Mouse (Mus musculus): ENCODE measurements at regions not wholly inside any gene's neighbourhood (a gene's known extent, or its start where the extent isn't known, plus 50 kb on each side); places are given as distances from the start of the nearest gene placed in this dataset.

DNA sequence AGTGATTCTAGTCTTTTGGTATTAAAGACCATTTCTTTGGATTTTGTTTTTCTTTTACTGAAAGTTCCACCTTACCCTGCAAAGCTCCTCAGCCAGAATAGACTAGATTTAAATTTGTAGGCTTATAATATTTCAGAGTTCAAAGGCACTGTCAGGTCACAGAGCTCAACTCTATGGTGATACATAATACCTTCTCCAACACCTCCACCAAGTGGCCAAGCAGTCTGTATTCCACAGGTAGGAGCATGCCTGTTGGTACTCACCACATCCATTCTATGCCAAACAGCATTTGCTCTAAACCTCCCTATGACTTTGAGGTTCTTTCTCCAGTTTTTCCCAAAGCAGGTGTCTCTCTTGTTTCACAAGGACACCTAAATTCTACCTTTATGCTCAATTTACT is 1042.2 kb downstream of the Gsdmc2 start:
- DNase-seq (ENCODE audit: low spot score) (no peak), ATAC-seq (ENCODE audit: low read depth) (no peak)
- Histone ChIP-seq H3K4me1 (ENCODE audit: control insufficient read depth, insufficient read depth, low read length) (no peaks in the 10 kb centered on the region), H3K36me3 (ENCODE audit: control insufficient read depth, insufficient read depth, low read length) (no peaks in the 10 kb centered on the region), H3K4me2 (ENCODE audit: low read depth, low read length) (no peak overlapping the region), H3K4me3 (ENCODE audit: low read depth, low read length) (no peak overlapping the region), H3K9me3 (ENCODE audit: control insufficient read depth, low read length) (no peaks in the 10 kb centered on the region), H3K27ac (replicated peaks; ENCODE audit: low read depth, low read length) (no peak overlapping the region), H3K9ac (ENCODE audit: low read depth, low read length) (no peak overlapping the region), H3K27me3 (replicated peaks; ENCODE audit: control insufficient read depth, insufficient read depth, low read length) (no peaks in the 10 kb centered on the region)

DNA sequence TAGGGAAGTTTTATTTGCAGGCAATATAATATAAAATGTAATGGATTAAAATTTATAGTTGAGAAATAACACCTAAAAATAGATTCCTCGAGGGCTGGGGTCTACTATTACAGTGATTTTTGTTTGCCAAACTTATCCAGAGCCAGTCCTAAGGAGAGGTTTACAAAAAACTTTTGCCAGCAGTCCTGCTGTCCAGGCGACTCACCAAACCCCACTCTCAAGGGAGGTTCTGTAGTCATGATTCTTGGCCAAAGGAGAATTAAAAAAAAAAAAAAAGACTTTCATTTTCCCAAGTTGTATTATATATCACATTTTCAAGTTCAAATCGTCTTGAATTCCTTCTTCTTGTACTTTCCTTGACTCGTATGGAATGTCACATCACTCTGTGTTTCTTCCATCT is 1046.2 kb downstream of the Gsdmc2 start:
- DNase-seq (ENCODE audit: low spot score) = no peak
- H3K27ac ChIP-seq (replicated peaks; ENCODE audit: low read depth, low read length) = no peak overlapping the region
- H3K4me3 ChIP-seq (ENCODE audit: low read depth, low read length) = no peak overlapping the region
- H3K9ac ChIP-seq (ENCODE audit: low read depth, low read length) = no peak overlapping the region
- H3K36me3 ChIP-seq (ENCODE audit: control insufficient read depth, insufficient read depth, low read length) = no peaks in the 10 kb centered on the region
- no peaks in the 10 kb centered on the region for H3K4me1 ChIP-seq (ENCODE audit: control insufficient read depth, insufficient read depth, low read length)
- ATAC-seq (ENCODE audit: low read depth) = no peak
- H3K4me2 ChIP-seq (ENCODE audit: low read depth, low read length) = no peak overlapping the region
- 75% methylated on average over 4 of the region's 4 CpGs for WGBS
- H3K9me3 ChIP-seq (ENCODE audit: control insufficient read depth, low read length) = no peaks in the 10 kb centered on the region
- H3K27me3 ChIP-seq (replicated peaks; ENCODE audit: control insufficient read depth, insufficient read depth, low read length) = no peaks in the 10 kb centered on the region

DNA sequence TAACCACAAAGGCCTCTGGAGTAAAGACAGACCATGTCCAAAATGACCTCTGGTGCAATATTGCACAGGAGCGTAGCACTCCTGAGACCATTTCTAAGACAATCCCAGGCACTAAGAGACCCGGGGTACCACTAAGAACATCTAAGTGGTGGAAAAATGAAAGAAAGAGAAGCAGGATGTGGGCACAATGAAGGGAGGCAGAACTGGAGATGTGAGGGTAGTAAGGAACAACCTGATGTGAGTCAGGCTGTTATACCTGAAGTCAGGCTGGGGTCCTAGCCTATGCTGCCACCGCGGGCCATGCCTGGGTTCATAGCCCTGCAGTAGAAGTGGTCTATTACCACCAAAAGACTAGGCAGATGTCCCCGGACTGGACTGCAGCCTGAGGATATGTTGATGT is 1051.4 kb downstream of the Gsdmc2 start:
- no peak overlapping the region for H3K4me2 ChIP-seq (ENCODE audit: low read depth, low read length)
- DNase-seq (ENCODE audit: low spot score) = no peak
- no peaks in the 10 kb centered on the region for H3K36me3 ChIP-seq (ENCODE audit: control insufficient read depth, insufficient read depth, low read length)
- H3K27ac ChIP-seq (replicated peaks; ENCODE audit: low read depth, low read length) = no peak overlapping the region
- H3K9me3 ChIP-seq (ENCODE audit: control insufficient read depth, low read length) = no peaks in the 10 kb centered on the region
- no peaks in the 10 kb centered on the region for H3K27me3 ChIP-seq (replicated peaks; ENCODE audit: control insufficient read depth, insufficient read depth, low read length)
- WGBS = 91% methylated on average over 4 of the region's 5 CpGs
- no peak overlapping the region for H3K4me3 ChIP-seq (ENCODE audit: low read depth, low read length)
- H3K4me1 ChIP-seq (ENCODE audit: control insufficient read depth, insufficient read depth, low read length) = no peaks in the 10 kb centered on the region
- H3K9ac ChIP-seq (ENCODE audit: low read depth, low read length) = no peak overlapping the region
- no peak for ATAC-seq (ENCODE audit: low read depth)

DNA sequence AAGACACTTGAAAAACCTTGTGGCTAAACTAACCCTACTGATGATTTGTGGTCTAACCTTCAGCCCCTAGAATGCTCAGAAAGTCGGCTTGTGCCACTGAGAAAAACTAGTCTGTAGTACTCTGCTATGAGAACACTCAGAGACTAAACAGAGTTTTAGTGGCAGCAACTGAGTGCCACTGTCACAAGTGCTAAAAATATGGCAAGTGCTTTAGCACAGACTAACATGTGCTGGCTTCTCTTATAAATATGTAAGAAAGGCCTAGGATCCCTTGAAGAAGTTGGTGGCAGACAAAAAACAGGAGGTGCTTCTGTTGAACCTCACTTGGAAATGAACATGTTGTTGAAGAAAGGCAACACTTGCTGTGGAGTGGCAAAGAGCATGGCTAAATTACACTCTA is 1052.9 kb downstream of the Gsdmc2 start:
- DNase-seq (ENCODE audit: low spot score) (no peak), ATAC-seq (ENCODE audit: low read depth) (no peak)
- H3K9ac ChIP-seq (ENCODE audit: low read depth, low read length) = no peak overlapping the region
- no peaks in the 10 kb centered on the region for H3K9me3 ChIP-seq (ENCODE audit: control insufficient read depth, low read length)
- no peak overlapping the region for H3K4me3 ChIP-seq (ENCODE audit: low read depth, low read length)
- no peak overlapping the region for H3K4me2 ChIP-seq (ENCODE audit: low read depth, low read length)
- WGBS = 83% methylated on average over 1 of the region's 1 CpGs
- no peak overlapping the region for H3K27ac ChIP-seq (replicated peaks; ENCODE audit: low read depth, low read length)
- H3K36me3 ChIP-seq (ENCODE audit: control insufficient read depth, insufficient read depth, low read length) = no peaks in the 10 kb centered on the region
- H3K27me3 ChIP-seq (replicated peaks; ENCODE audit: control insufficient read depth, insufficient read depth, low read length) = no peaks in the 10 kb centered on the region
- H3K4me1 ChIP-seq (ENCODE audit: control insufficient read depth, insufficient read depth, low read length) = no peaks in the 10 kb centered on the region

DNA sequence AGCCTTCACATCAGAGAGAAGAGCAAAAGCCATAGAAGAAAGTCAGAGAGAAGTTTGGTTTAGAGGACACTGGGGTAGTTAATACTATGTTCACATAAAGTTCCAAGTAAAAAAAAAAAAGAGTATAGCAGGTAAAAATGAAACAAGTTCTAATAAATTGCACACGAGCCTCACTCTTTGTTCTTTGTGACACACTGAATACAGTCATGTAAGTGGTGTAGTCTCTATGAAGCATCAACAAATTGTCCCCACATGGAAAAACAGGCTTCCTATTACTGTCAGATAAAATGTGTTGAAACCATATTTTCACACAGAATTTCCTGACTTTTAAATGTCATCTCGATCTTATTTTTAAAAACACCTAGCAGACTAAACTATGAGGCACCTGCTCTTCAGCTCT is 1057.2 kb downstream of the Gsdmc2 start:
- no peaks in the 10 kb centered on the region for H3K36me3 ChIP-seq (ENCODE audit: control insufficient read depth, insufficient read depth, low read length)
- ATAC-seq (ENCODE audit: low read depth) (no peak), DNase-seq (ENCODE audit: low spot score) (no peak)
- no peaks in the 10 kb centered on the region for H3K27me3 ChIP-seq (replicated peaks; ENCODE audit: control insufficient read depth, insufficient read depth, low read length)
- H3K9me3 ChIP-seq (ENCODE audit: control insufficient read depth, low read length) = no peaks in the 10 kb centered on the region
- H3K4me1 ChIP-seq (ENCODE audit: control insufficient read depth, insufficient read depth, low read length) = no peaks in the 10 kb centered on the region
- no peak overlapping the region for H3K4me3 ChIP-seq (ENCODE audit: low read depth, low read length)
- no peak overlapping the region for H3K27ac ChIP-seq (replicated peaks; ENCODE audit: low read depth, low read length)
- H3K9ac ChIP-seq (ENCODE audit: low read depth, low read length) = no peak overlapping the region
- 86% methylated on average over 2 of the region's 2 CpGs for WGBS
- H3K4me2 ChIP-seq (ENCODE audit: low read depth, low read length) = no peak overlapping the region

DNA sequence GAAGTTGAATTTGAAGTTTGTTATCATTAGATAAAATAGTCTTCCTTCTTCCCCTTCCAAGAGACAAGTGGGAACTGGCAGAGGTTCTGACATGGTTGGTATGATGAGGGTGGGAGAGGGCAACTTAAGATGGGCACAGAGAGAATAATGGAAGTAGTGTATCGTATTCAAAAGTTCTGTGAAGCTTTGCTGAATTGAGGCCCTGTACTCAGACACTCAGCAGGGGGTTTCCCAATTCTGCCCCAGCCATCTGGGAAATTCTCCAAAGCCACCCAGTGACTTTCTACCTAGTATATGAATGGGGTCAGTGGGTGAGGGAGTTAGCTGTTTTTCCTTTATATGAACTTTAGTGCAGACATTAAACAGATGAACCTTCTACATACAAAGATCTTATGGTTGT is 1058.7 kb downstream of the Gsdmc2 start:
- Histone ChIP-seq H3K9me3 (ENCODE audit: control insufficient read depth, low read length) (no peaks in the 10 kb centered on the region), H3K27ac (replicated peaks; ENCODE audit: low read depth, low read length) (no peak overlapping the region), H3K4me3 (ENCODE audit: low read depth, low read length) (no peak overlapping the region), H3K4me1 (ENCODE audit: control insufficient read depth, insufficient read depth, low read length) (no peaks in the 10 kb centered on the region), H3K9ac (ENCODE audit: low read depth, low read length) (no peak overlapping the region), H3K27me3 (replicated peaks; ENCODE audit: control insufficient read depth, insufficient read depth, low read length) (no peaks in the 10 kb centered on the region), H3K4me2 (ENCODE audit: low read depth, low read length) (no peak overlapping the region), H3K36me3 (ENCODE audit: control insufficient read depth, insufficient read depth, low read length) (no peaks in the 10 kb centered on the region)
- DNase-seq (ENCODE audit: low spot score) (no peak), ATAC-seq (ENCODE audit: low read depth) (no peak)
- 59% methylated on average over 1 of the region's 1 CpGs for WGBS

DNA sequence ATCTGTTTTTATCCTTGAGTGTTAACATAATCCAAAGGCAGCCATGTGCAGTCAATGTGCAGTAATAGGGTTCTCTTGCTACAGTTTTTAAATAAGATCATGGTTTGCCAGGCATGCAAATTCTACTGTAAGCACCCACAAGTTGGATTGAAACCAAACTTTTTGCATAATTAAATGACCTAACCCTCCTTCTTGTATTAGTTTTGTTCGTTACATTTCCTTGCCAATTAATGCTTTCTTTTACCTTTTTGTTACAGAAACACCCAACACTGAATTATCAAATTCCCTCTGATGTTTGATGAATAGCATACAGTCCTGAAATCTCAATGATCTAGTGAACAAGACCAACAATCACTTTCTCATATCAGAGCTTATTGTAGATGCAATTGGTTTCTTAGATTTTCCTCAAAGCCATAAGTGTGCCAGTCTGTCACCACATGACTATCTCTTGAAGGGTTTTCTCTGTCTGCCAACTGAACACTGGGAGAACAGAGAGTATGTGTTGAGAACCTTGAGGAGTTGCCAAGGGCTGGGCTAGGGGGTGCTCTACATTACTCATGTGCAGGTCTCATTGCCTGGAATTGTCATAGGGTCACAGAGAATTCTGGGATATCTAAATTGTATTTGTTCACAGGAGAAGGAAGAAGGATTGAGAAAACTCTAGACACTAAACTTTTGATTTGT is 1060.4 kb downstream of the Gsdmc2 start:
- H3K27ac ChIP-seq (replicated peaks; ENCODE audit: low read depth, low read length) = no peak overlapping the region
- H3K4me1 ChIP-seq (ENCODE audit: control insufficient read depth, insufficient read depth, low read length) = no peaks in the 10 kb centered on the region
- H3K4me2 ChIP-seq (ENCODE audit: low read depth, low read length) = no peak overlapping the region
- no peak overlapping the region for H3K9ac ChIP-seq (ENCODE audit: low read depth, low read length)
- H3K9me3 ChIP-seq (ENCODE audit: control insufficient read depth, low read length) = no peaks in the 10 kb centered on the region
- H3K36me3 ChIP-seq (ENCODE audit: control insufficient read depth, insufficient read depth, low read length) = no peaks in the 10 kb centered on the region
- DNase-seq (ENCODE audit: low spot score) = no peak
- no peaks in the 10 kb centered on the region for H3K27me3 ChIP-seq (replicated peaks; ENCODE audit: control insufficient read depth, insufficient read depth, low read length)
- H3K4me3 ChIP-seq (ENCODE audit: low read depth, low read length) = no peak overlapping the region
- 76% methylated on average over 1 of the region's 1 CpGs for WGBS
- ATAC-seq (ENCODE audit: low read depth) = no peak

DNA sequence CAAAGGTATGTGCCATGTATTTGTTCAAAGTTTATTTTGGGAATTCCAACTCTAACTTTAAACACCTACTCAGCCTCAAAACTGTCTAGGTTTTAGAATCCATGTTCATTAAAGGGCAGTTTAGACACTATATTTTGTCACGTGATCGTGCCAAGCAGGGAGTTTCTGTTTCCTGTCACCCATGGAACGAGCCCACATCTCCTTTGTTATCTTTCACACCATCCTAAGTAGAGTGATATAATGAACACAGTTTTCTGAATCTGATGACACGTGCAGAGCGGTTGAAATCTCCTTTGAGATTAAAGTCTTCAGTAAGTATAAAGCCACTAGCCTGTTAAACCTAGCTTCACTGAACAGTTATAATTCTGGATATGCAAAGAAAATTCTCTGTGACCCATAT is 1066.1 kb downstream of the Gsdmc2 start:
- DNase-seq (ENCODE audit: low spot score) = no peak
- Histone ChIP-seq H3K9me3 (ENCODE audit: control insufficient read depth, low read length) (no peaks in the 10 kb centered on the region), H3K4me3 (ENCODE audit: low read depth, low read length) (no peak overlapping the region), H3K9ac (ENCODE audit: low read depth, low read length) (no peak overlapping the region), H3K27ac (replicated peaks; ENCODE audit: low read depth, low read length) (no peak overlapping the region), H3K36me3 (ENCODE audit: control insufficient read depth, insufficient read depth, low read length) (no peaks in the 10 kb centered on the region), H3K27me3 (replicated peaks; ENCODE audit: control insufficient read depth, insufficient read depth, low read length) (no peaks in the 10 kb centered on the region), H3K4me2 (ENCODE audit: low read depth, low read length) (no peak overlapping the region), H3K4me1 (ENCODE audit: control insufficient read depth, insufficient read depth, low read length) (no peaks in the 10 kb centered on the region)
- no peak for ATAC-seq (ENCODE audit: low read depth)
- WGBS = 80% methylated on average over 5 of the region's 5 CpGs

DNA sequence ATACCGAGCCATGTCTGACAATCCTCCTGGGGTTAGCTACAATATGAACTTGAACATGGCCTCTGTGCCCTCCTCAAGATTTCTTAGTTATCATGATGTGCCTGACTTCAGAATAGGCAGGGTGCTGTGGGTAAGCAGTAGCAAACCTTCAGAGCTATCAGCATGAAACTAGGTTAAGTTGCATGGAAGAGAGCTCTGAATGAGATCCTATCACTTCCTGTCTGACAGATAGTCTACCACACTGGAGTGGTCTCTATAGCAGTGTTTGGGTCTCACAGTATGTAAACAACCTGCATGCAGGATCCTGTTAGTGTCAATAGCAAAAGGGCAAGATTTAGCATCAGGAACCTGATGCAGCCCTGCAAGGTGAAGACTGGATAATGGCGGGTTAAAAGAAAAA is 1092.3 kb downstream of the Gsdmc2 start:
- H3K4me3 ChIP-seq (ENCODE audit: low read depth, low read length) = no peak overlapping the region
- H3K27ac ChIP-seq (replicated peaks; ENCODE audit: low read depth, low read length) = no peak overlapping the region
- no peaks in the 10 kb centered on the region for H3K4me1 ChIP-seq (ENCODE audit: control insufficient read depth, insufficient read depth, low read length)
- H3K27me3 ChIP-seq (replicated peaks; ENCODE audit: control insufficient read depth, insufficient read depth, low read length) = no peaks in the 10 kb centered on the region
- no peak for ATAC-seq (ENCODE audit: low read depth)
- no peak overlapping the region for H3K4me2 ChIP-seq (ENCODE audit: low read depth, low read length)
- no peak for DNase-seq (ENCODE audit: low spot score)
- no peaks in the 10 kb centered on the region for H3K36me3 ChIP-seq (ENCODE audit: control insufficient read depth, insufficient read depth, low read length)
- no peaks in the 10 kb centered on the region for H3K9me3 ChIP-seq (ENCODE audit: control insufficient read depth, low read length)
- 88% methylated on average over 2 of the region's 2 CpGs for WGBS
- no peak overlapping the region for H3K9ac ChIP-seq (ENCODE audit: low read depth, low read length)
